Mouse (Mus musculus): Measurements from ENCODE around the gene Ddx52. TPM values are rescaled to one million over a fixed set of nuclear protein-coding genes. Genes with fewer than 3 reads are reported as not detected.

The Ddx52 gene
- polyA plus RNA-seq, 1 experiment from 2014 or later, result 38.4 TPM

- peaks cover 4% of the 10 kb centered on the region; the same call in 1 of the 2 replicates for H3K4me1 ChIP-seq
- no peak overlapping the region for H3K9ac ChIP-seq
- no peak for ATAC-seq (ENCODE audit: low FRiP score, low read depth)
- no peaks in the 10 kb centered on the region for H3K27me3 ChIP-seq (replicated peaks)
- 88% methylated on average over 13 of the region's 13 CpGs for WGBS
- H3K36me3 ChIP-seq, result peaks cover 73% of the 10 kb centered on the region
- H3K9me3 ChIP-seq, result no peaks in the 10 kb centered on the region
- no peak overlapping the region for H3K4me3 ChIP-seq
- no peak overlapping the region for H3K4me2 ChIP-seq (replicated peaks)
- H3K27ac ChIP-seq, result no peak overlapping the region
These were observed 34.5 kb downstream of the Ddx52 start for GRCm38 (mm10) chr11:83976236-83976977.

- no peak overlapping the region for H3K4me3 ChIP-seq
- peaks cover 4% of the 10 kb centered on the region; the same call in 1 of the 2 replicates for H3K4me1 ChIP-seq
- 94% methylated on average over 2 of the region's 2 CpGs for WGBS
- ATAC-seq (ENCODE audit: low FRiP score, low read depth), result no peak
- H3K27me3 ChIP-seq (replicated peaks), result no peaks in the 10 kb centered on the region
- H3K9me3 ChIP-seq, result no peaks in the 10 kb centered on the region
- H3K27ac ChIP-seq, result no peak overlapping the region
- H3K9ac ChIP-seq, result no peak overlapping the region
- peaks cover 71% of the 10 kb centered on the region for H3K36me3 ChIP-seq
- H3K4me2 ChIP-seq (replicated peaks), result no peak overlapping the region
These were observed 35.9 kb downstream of the Ddx52 start for GRCm38 (mm10) chr11:83977810-83978209.

DNA sequence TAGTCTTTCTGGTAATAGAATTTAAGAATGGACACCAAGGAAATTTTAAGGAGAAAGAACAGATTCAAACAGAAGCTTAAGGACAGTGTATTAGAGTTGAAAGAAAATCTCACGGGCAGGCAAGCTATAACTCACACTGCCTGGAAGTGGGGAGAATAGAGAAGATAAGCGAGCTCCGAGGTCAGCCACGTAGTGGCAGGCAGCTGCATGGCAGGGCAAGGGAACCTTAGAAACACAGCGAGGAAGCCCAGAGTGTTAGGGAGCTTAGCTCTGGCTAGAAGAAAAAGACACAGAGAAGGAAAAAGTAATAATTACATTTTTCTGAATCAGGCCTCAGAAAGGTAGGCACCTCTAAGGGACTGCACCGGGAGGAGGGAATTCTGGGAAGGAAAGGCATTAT lies 38.1 kb downstream of the Ddx52 start:
- no peak for ATAC-seq (ENCODE audit: low FRiP score, low read depth)
- no peaks in the 10 kb centered on the region for H3K9me3 ChIP-seq

DNA sequence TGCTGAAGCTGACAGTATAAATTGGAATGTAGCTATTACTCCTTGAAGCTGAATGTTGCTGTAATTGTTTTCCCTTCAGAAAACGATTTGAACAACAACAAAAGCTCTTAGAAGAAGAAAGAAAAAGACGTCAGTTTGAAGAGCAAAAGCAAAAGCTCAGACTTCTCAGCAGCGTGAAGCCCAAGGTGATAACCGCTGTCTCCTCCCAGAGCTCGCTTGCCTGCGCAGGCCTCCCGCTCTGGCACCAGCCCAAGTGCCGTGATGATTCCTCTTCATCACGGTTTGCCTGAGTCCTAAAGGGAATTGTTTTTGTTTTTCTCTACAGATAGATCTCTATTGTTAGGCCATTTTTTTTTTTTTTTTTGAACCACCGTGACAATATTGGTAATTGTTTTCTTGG lies 39.5 kb downstream of the Ddx52 start:
- ATAC-seq (ENCODE audit: low FRiP score, low read depth), result no peak
- no peak overlapping the region for H3K27ac ChIP-seq
- no peak overlapping the region for H3K9ac ChIP-seq
- no peak overlapping the region for H3K4me2 ChIP-seq (replicated peaks)
- no peak overlapping the region for H3K4me3 ChIP-seq
- H3K4me1 ChIP-seq, result no peaks in the 10 kb centered on the region
- H3K27me3 ChIP-seq (replicated peaks), result no peaks in the 10 kb centered on the region
- whole genome bisulfite sequencing, result 84% methylated on average over 10 of the region's 10 CpGs
- no peaks in the 10 kb centered on the region for H3K9me3 ChIP-seq
- peaks cover 86% of the 10 kb centered on the region for H3K36me3 ChIP-seq

More for the DNA sequence above, 38.1 kb downstream of the Ddx52 start:
- Histone ChIP-seq H3K36me3 (peaks cover 76% of the 10 kb centered on the region), H3K9ac (no peak overlapping the region), H3K27me3 (replicated peaks) (no peaks in the 10 kb centered on the region), H3K4me3 (no peak overlapping the region), H3K4me1 (no peaks in the 10 kb centered on the region), H3K4me2 (replicated peaks) (no peak overlapping the region), H3K27ac (no peak overlapping the region)
- 86% methylated on average over 6 of the region's 6 CpGs for WGBS

DNA sequence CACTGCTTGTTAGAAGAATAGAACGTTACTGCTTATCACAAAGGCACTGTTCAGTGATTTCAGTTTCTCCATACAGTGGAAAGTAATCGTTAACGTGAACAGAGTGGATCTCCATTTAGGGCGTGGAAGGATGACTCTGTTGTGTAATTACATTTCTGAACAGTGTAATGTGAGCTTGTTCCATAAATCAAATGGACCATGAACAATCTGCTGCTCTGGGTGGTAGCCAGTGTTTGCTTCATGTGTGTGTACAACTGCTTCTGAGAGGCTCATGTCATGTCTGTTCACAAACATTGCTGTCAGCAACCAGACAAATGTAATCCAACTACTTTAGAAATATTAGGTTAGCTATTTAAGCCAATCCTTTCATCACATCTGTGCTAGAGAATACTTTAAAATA lies 49.8 kb downstream of the Ddx52 start:
- no peaks in the 10 kb centered on the region for H3K9me3 ChIP-seq
- no peak overlapping the region for H3K4me2 ChIP-seq (replicated peaks)
- no peaks in the 10 kb centered on the region for H3K27me3 ChIP-seq (replicated peaks)
- 79% methylated on average over 4 of the region's 4 CpGs for WGBS
- no peaks in the 10 kb centered on the region for H3K4me1 ChIP-seq
- no peak overlapping the region for H3K4me3 ChIP-seq
- H3K9ac ChIP-seq, result no peak overlapping the region
- H3K27ac ChIP-seq, result no peak overlapping the region
- H3K36me3 ChIP-seq, result peaks cover 84% of the 10 kb centered on the region
- no peak for ATAC-seq (ENCODE audit: low FRiP score, low read depth)

GRCm38 (mm10) chr11:83993428-83993827 lies 51.6 kb downstream of the Ddx52 start:
- Histone ChIP-seq H3K4me1 (no peaks in the 10 kb centered on the region), H3K4me2 (replicated peaks) (no peak overlapping the region), H3K27me3 (replicated peaks) (no peaks in the 10 kb centered on the region), H3K9ac (no peak overlapping the region), H3K9me3 (no peaks in the 10 kb centered on the region), H3K36me3 (peaks cover 91% of the 10 kb centered on the region), H3K27ac (no peak overlapping the region), H3K4me3 (no peak overlapping the region)
- WGBS, result 90% methylated on average over 2 of the region's 2 CpGs
- ATAC-seq (ENCODE audit: low FRiP score, low read depth), result no peak

GRCm38 (mm10) chr11:83994481-83994880 lies 52.6 kb downstream of the Ddx52 start:
- no peak overlapping the region for H3K4me2 ChIP-seq (replicated peaks)
- H3K4me3 ChIP-seq, result no peak overlapping the region
- no peak overlapping the region for H3K27ac ChIP-seq
- H3K9me3 ChIP-seq, result no peaks in the 10 kb centered on the region
- H3K36me3 ChIP-seq, result peaks cover 93% of the 10 kb centered on the region
- no peaks in the 10 kb centered on the region for H3K27me3 ChIP-seq (replicated peaks)
- no peak overlapping the region for H3K9ac ChIP-seq
- no peak for ATAC-seq (ENCODE audit: low FRiP score, low read depth)
- 80% methylated on average over 3 of the region's 3 CpGs for WGBS
- no peaks in the 10 kb centered on the region for H3K4me1 ChIP-seq

GRCm38 (mm10) chr11:83995535-83995950 lies 53.7 kb downstream of the Ddx52 start:
- 87% methylated on average over 2 of the region's 2 CpGs for WGBS
- no peak overlapping the region for H3K27ac ChIP-seq
- H3K36me3 ChIP-seq, result peaks cover 94% of the 10 kb centered on the region

GRCm38 (mm10) chr11:83997171-83997868 lies 55.5 kb downstream of the Ddx52 start:
- 93% methylated on average over 5 of the region's 5 CpGs for WGBS
- Histone ChIP-seq H3K4me3 (no peak overlapping the region), H3K36me3 (peaks cover 93% of the 10 kb centered on the region), H3K9ac (no peak overlapping the region), H3K4me2 (replicated peaks) (no peak overlapping the region), H3K4me1 (no peaks in the 10 kb centered on the region), H3K27me3 (replicated peaks) (no peaks in the 10 kb centered on the region), H3K9me3 (no peaks in the 10 kb centered on the region), H3K27ac (no peak overlapping the region)
- no peak for ATAC-seq (ENCODE audit: low FRiP score, low read depth)

More at GRCm38 (mm10) chr11:83995535-83995950, 53.7 kb downstream of the Ddx52 start:
- H3K27me3 ChIP-seq (replicated peaks), result no peaks in the 10 kb centered on the region
- no peak overlapping the region for H3K4me3 ChIP-seq
- no peak overlapping the region for H3K4me2 ChIP-seq (replicated peaks)
- no peaks in the 10 kb centered on the region for H3K4me1 ChIP-seq
- no peaks in the 10 kb centered on the region for H3K9me3 ChIP-seq
- no peak for ATAC-seq (ENCODE audit: low FRiP score, low read depth)
- no peak overlapping the region for H3K9ac ChIP-seq

DNA sequence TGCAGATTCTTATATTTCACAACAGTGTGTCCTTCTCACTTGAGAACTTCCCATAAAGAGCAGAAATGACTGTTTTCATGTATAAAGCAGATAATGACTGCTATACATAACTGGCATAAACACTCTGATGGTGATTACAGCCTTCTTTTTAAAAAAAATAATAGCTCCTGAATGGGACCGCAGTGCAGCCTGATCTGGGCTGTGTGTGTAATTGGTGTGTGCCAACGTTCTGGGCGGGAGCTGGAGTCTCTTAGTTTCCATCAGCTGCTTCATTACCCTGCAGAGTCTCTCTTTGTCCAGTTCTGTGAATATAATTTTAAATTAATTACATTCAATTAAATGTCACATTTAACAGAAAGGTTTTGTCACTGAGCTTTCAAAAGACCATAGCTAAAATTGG lies 57.1 kb downstream of the Ddx52 start:
- Histone ChIP-seq H3K27ac (no peak overlapping the region), H3K36me3 (peaks cover 94% of the 10 kb centered on the region)
- WGBS, result 89% methylated on average over 3 of the region's 3 CpGs

GRCm38 (mm10) chr11:83999411-83999915 lies 57.6 kb downstream of the Ddx52 start:
- peaks cover 95% of the 10 kb centered on the region for H3K36me3 ChIP-seq
- no peak overlapping the region for H3K4me3 ChIP-seq
- H3K9me3 ChIP-seq, result no peaks in the 10 kb centered on the region
- WGBS, result 84% methylated on average over 4 of the region's 4 CpGs
- H3K27me3 ChIP-seq (replicated peaks), result no peaks in the 10 kb centered on the region
- no peak for ATAC-seq (ENCODE audit: low FRiP score, low read depth)
- no peak overlapping the region for H3K27ac ChIP-seq
- H3K9ac ChIP-seq, result no peak overlapping the region
- H3K4me1 ChIP-seq, result no peaks in the 10 kb centered on the region
- H3K4me2 ChIP-seq (replicated peaks), result no peak overlapping the region

More for the DNA sequence above, 57.1 kb downstream of the Ddx52 start:
- Histone ChIP-seq H3K27me3 (replicated peaks) (no peaks in the 10 kb centered on the region), H3K9ac (no peak overlapping the region), H3K4me3 (no peak overlapping the region), H3K4me2 (replicated peaks) (no peak overlapping the region), H3K9me3 (no peaks in the 10 kb centered on the region), H3K4me1 (no peaks in the 10 kb centered on the region)
- no peak for ATAC-seq (ENCODE audit: low FRiP score, low read depth)

DNA sequence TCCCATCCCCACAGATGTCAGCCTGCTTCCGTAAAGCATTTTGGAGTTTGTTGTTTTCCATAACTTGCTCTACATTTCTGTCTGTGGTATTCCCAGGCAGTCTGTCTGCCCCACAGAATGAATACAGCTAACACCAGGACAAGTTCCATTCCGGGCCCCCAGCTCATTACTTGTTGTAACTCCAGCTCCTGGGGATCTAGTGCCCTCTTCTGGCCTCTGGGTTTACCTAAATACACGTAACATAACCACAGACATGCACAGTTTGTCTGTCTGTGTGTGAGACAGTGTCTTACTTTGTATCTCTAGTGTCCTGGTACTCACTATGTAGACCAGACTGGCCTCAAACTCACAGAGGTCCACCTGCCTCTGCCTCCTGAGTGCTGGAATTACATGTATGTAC lies 59.4 kb downstream of the Ddx52 start:
- H3K27me3 ChIP-seq (replicated peaks), result no peaks in the 10 kb centered on the region
- no peak overlapping the region for H3K27ac ChIP-seq
- H3K9me3 ChIP-seq, result no peaks in the 10 kb centered on the region
- ATAC-seq (ENCODE audit: low FRiP score, low read depth), result no peak
- no peak overlapping the region for H3K4me3 ChIP-seq
- no peak overlapping the region for H3K4me2 ChIP-seq (replicated peaks)
- WGBS, result 92% methylated on average over 3 of the region's 3 CpGs
- H3K9ac ChIP-seq, result no peak overlapping the region
- no peaks in the 10 kb centered on the region for H3K4me1 ChIP-seq
- peaks cover 93% of the 10 kb centered on the region for H3K36me3 ChIP-seq

Measured in neural tube, embryonic 12.5 days (tissue).